Mouse (Mus musculus) heart, embryonic 11.5 days (tissue): Measurements from ENCODE around the gene H2-Eb2. TPM values are rescaled to one million over a fixed set of nuclear protein-coding genes. Genes with fewer than 3 reads are reported as not detected.

Experiments used
- ATAC-seq: fragments of 200-750 bp; cut with Nextera tagmentation; replicated peaks from 2 replicates; pipeline ENCODE4 v1.8.0; 2017; ENCODE audit warnings: moderate library complexity; ENCODE audit not compliant: insufficient number of reproducible peaks, low FRiP score, low TSS enrichment
- H3K27ac ChIP-seq: fragments of 300-500 bp; sonication (generic); 2 replicates; pipeline ENCODE4 v1.5.1; 2014; ENCODE audit warnings: mild to moderate bottlenecking, low read depth, low read length
- H3K27me3 ChIP-seq: fragments of 300-500 bp; sonication (generic); 2 replicates; pipeline ENCODE4 v1.6.1; 2014; ENCODE audit warnings: mild to moderate bottlenecking, low read length, mixed read lengths; ENCODE audit not compliant: control insufficient read depth, insufficient read depth
- H3K36me3 ChIP-seq: fragments of 300-500 bp; sonication (generic); 2 replicates; pipeline ENCODE4 v1.6.1; 2014; ENCODE audit warnings: mild to moderate bottlenecking, low read length, moderate library complexity, mixed read lengths; ENCODE audit not compliant: control insufficient read depth, insufficient read depth
- H3K4me1 ChIP-seq: fragments of 300-500 bp; sonication (generic); 2 replicates; pipeline ENCODE4 v1.6.1; 2014; ENCODE audit warnings: low read length; ENCODE audit not compliant: control insufficient read depth, insufficient read depth
- H3K4me2 ChIP-seq: fragments of 300-500 bp; sonication (generic); 2 replicates; pipeline ENCODE4 v1.6.1; 2014; ENCODE audit warnings: mild to moderate bottlenecking, moderate library complexity
- H3K4me3 ChIP-seq: fragments of 300-500 bp; sonication (generic); 2 replicates; pipeline ENCODE4 v1.5.1; 2014; ENCODE audit warnings: low read depth, low read length
- H3K9ac ChIP-seq: fragments of 300-500 bp; sonication (generic); 2 replicates; pipeline ENCODE4 v1.6.1; 2014; ENCODE audit warnings: mild to moderate bottlenecking, low read depth, low read length, moderate library complexity
- H3K9me3 ChIP-seq: fragments of 300-500 bp; sonication (generic); replicated peaks from 2 replicates; pipeline ENCODE4 v1.6.1; 2016; ENCODE audit warnings: low read length; ENCODE audit not compliant: control insufficient read depth
- WGBS: fragments of 180-500 bp; shearing (Covaris S2); extraction: QIAGEN DNeasy Blood & Tissue Kit; methylation state at CpG from one replicate; pipeline ENCODE4 v1.1.7; 2014; ENCODE audit not compliant: insufficient replicate concordance; 5-methylcytosine and 5-hydroxymethylcytosine counted together
- polyA plus RNA-seq: library from polyadenylated mRNA; unstranded; fragments of >200 nt; fragmentation: Nextera tagmentation; extraction: Ambion mirVana; gene quantifications from 2 replicates; pipeline ENCODE4 v1.2.1, GENCODE M21; 2014

The H2-Eb2 gene
- not detected in 2 replicates for polyA plus RNA-seq

DNA sequence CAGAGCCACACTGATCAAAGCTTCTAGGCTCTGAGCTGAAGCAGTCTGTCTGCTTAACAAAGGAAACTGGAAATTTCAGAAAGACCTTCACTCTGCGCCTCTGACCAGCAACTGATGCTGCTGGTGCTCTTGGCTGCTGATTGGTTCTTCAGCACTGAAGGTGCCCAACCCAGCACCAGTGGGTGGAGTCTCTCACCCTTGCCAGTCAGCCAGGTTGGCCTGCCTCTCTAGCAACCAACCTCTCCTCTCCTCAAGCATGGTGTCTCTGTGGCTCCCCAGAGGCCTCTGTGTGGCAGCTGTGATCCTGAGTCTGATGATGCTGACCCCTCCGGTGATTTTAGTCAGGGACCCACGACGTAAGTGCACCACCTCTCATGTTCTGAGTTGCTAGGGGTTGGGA, at the start of gene H2-Eb2:
H2-Eb2 (plus strand) TSS at position 230 of the 400 bp plus-strand sequence.
- no peak; the same call in 1 of the 2 replicates for ATAC-seq

GRCm38 (mm10) chr17:34280499-34281038, 44.9 kb upstream of the H2-Eb2 start:
- H3K36me3 ChIP-seq: no peaks in the 10 kb centered on the region
- ATAC-seq: no peak
- H3K9ac ChIP-seq: no peak overlapping the region
- H3K4me3 ChIP-seq: no peak overlapping the region
- H3K4me1 ChIP-seq: no peaks in the 10 kb centered on the region
- WGBS: 79% methylated on average over 1 of the region's 1 CpGs
- H3K4me2 ChIP-seq: no peak overlapping the region
- peaks cover 6% of the 10 kb centered on the region; the same call in 1 of the 2 replicates for H3K27me3 ChIP-seq
- no peak overlapping the region for H3K27ac ChIP-seq
- no peaks in the 10 kb centered on the region for H3K9me3 ChIP-seq

More for the DNA sequence above, at the start of gene H2-Eb2:
- Histone ChIP-seq H3K27ac (no peak within 1 kb of the TSS), H3K9me3 (no peaks in the 10 kb centered on the region), H3K9ac (no peak within 1 kb of the TSS), H3K4me1 (no peaks in the 10 kb centered on the region), H3K4me2 (no peak within 1 kb of the TSS), H3K36me3 (no peaks in the 10 kb centered on the region), H3K4me3 (no peak within 1 kb of the TSS), H3K27me3 (no peaks in the 10 kb centered on the region)
- WGBS: 49% methylated on average over 4 of the region's 4 CpGs

DNA sequence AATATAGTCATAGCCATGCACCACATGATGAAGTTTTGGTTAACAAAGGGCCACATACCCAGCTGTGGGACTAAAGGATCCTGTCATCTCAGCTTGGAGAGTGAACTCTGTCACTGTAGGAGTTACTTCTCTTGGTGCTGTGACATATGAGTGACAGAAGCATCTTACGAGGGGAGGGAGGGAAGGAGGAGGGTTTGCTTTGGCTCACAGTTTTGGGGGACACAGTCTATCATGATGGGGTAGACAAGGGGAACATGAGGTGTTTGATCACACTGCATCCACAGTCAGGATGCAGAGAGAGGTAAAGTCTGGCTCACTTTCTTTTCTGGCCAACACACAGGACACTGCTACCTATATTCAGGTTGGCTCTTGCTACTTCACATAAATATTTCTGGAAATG, 43.6 kb upstream of the H2-Eb2 start:
- Histone ChIP-seq H3K27me3 (peaks cover 6% of the 10 kb centered on the region; the same call in 1 of the 2 replicates), H3K27ac (no peak overlapping the region), H3K36me3 (no peaks in the 10 kb centered on the region), H3K9ac (no peak overlapping the region), H3K4me2 (no peak overlapping the region), H3K9me3 (no peaks in the 10 kb centered on the region), H3K4me3 (no peak overlapping the region), H3K4me1 (no peaks in the 10 kb centered on the region)
- WGBS: 63% methylated on average over 1 of the region's 1 CpGs
- no peak for ATAC-seq

DNA sequence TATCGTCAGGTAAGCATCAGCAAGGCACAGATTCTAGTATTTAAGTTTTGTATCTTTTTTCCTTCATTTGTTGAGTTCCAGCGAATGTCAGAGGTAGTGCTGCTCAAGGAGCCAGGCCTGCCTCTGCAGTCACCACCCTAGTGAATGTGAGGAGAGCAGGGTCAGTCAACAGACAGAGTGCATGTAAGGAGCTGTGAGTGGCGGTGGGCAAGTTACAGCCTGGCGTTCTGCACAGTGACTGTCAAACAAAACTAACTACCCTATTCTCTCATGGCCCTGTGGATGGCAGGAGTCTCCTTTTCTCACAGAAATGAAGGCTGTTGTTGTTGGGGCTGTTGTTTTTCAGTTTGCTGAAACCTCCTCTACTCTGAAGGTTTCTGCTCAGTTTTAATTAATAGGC, 40.1 kb upstream of the H2-Eb2 start:
- no peak overlapping the region for H3K9ac ChIP-seq
- ATAC-seq: no peak
- 68% methylated on average over 4 of the region's 4 CpGs for WGBS
- no peak overlapping the region for H3K4me2 ChIP-seq
- H3K9me3 ChIP-seq: no peaks in the 10 kb centered on the region
- no peaks in the 10 kb centered on the region for H3K36me3 ChIP-seq
- H3K4me3 ChIP-seq: no peak overlapping the region
- H3K27ac ChIP-seq: no peak overlapping the region
- H3K27me3 ChIP-seq: peaks cover 6% of the 10 kb centered on the region; the same call in 1 of the 2 replicates
- no peaks in the 10 kb centered on the region for H3K4me1 ChIP-seq

- Histone ChIP-seq H3K27me3 (0 out of 2 replicates have a peak, but pooled peaks cover 3% of the 10 kb centered on the region), H3K36me3 (no peaks in the 10 kb centered on the region), H3K9me3 (no peaks in the 10 kb centered on the region), H3K27ac (no peak overlapping the region), H3K4me2 (no peak overlapping the region), H3K4me3 (no peak overlapping the region), H3K9ac (no peak overlapping the region), H3K4me1 (no peaks in the 10 kb centered on the region)
- no peak for ATAC-seq
- WGBS: 40% methylated on average over 4 of the region's 4 CpGs
Measured at GRCm38 (mm10) chr17:34285848-34286247, 39.6 kb upstream of the H2-Eb2 start.

- H3K36me3 ChIP-seq: no peaks in the 10 kb centered on the region
- no peaks in the 10 kb centered on the region for H3K9me3 ChIP-seq
- no peak overlapping the region for H3K27ac ChIP-seq
- H3K9ac ChIP-seq: no peak overlapping the region
- 58% methylated on average over 5 of the region's 5 CpGs for WGBS
- H3K27me3 ChIP-seq: no peaks in the 10 kb centered on the region
- no peak overlapping the region for H3K4me3 ChIP-seq
- H3K4me1 ChIP-seq: no peaks in the 10 kb centered on the region
- ATAC-seq: no peak
- no peak overlapping the region for H3K4me2 ChIP-seq
Measured at GRCm38 (mm10) chr17:34286501-34286900, 39.0 kb upstream of the H2-Eb2 start.

GRCm38 (mm10) chr17:34286999-34287398, 38.5 kb upstream of the H2-Eb2 start:
- no peak overlapping the region for H3K27ac ChIP-seq
- H3K9ac ChIP-seq: no peak overlapping the region
- no peak for ATAC-seq
- H3K27me3 ChIP-seq: no peaks in the 10 kb centered on the region
- WGBS: 60% methylated on average over 6 of the region's 6 CpGs
- no peak overlapping the region for H3K4me2 ChIP-seq
- H3K36me3 ChIP-seq: no peaks in the 10 kb centered on the region
- no peak overlapping the region for H3K4me3 ChIP-seq
- H3K4me1 ChIP-seq: no peaks in the 10 kb centered on the region
- H3K9me3 ChIP-seq: no peaks in the 10 kb centered on the region

- Histone ChIP-seq H3K9me3 (no peaks in the 10 kb centered on the region), H3K4me3 (no peak within 1 kb of the TSS), H3K9ac (no peak within 1 kb of the TSS), H3K4me1 (no peaks in the 10 kb centered on the region), H3K27ac (no peak within 1 kb of the TSS), H3K4me2 (no peak within 1 kb of the TSS), H3K36me3 (no peaks in the 10 kb centered on the region), H3K27me3 (no peaks in the 10 kb centered on the region)
- no peak for ATAC-seq
- WGBS: 15% methylated on average over 8 of the region's 8 CpGs
Measured at GRCm38 (mm10) chr17:34287648-34288047, 37.8 kb upstream of the H2-Eb2 start, which contains the start of gene H2-Aa. Gene H2-Aa (minus strand): TSS chr17:34287823.

- H3K27ac ChIP-seq: no peak overlapping the region
Measured at GRCm38 (mm10) chr17:34288131-34288530, 37.3 kb upstream of the H2-Eb2 start.

More at GRCm38 (mm10) chr17:34288131-34288530, 37.3 kb upstream of the H2-Eb2 start:
- Histone ChIP-seq H3K9me3 (no peaks in the 10 kb centered on the region), H3K9ac (no peak overlapping the region), H3K4me1 (no peaks in the 10 kb centered on the region), H3K27me3 (no peaks in the 10 kb centered on the region), H3K4me3 (no peak overlapping the region), H3K36me3 (no peaks in the 10 kb centered on the region), H3K4me2 (no peak overlapping the region)
- ATAC-seq: no peak
- 66% methylated on average over 3 of the region's 3 CpGs for WGBS
